Mouse (Mus musculus): ENCODE results near the gene Tns4. TPM values are rescaled to one million over a fixed set of nuclear protein-coding genes. Genes with fewer than 3 reads are reported as not detected.

Tns4 gene
- total and polyA plus RNA-seq, 3 experiments, result 0.03 TPM; not detected in 2

DNA sequence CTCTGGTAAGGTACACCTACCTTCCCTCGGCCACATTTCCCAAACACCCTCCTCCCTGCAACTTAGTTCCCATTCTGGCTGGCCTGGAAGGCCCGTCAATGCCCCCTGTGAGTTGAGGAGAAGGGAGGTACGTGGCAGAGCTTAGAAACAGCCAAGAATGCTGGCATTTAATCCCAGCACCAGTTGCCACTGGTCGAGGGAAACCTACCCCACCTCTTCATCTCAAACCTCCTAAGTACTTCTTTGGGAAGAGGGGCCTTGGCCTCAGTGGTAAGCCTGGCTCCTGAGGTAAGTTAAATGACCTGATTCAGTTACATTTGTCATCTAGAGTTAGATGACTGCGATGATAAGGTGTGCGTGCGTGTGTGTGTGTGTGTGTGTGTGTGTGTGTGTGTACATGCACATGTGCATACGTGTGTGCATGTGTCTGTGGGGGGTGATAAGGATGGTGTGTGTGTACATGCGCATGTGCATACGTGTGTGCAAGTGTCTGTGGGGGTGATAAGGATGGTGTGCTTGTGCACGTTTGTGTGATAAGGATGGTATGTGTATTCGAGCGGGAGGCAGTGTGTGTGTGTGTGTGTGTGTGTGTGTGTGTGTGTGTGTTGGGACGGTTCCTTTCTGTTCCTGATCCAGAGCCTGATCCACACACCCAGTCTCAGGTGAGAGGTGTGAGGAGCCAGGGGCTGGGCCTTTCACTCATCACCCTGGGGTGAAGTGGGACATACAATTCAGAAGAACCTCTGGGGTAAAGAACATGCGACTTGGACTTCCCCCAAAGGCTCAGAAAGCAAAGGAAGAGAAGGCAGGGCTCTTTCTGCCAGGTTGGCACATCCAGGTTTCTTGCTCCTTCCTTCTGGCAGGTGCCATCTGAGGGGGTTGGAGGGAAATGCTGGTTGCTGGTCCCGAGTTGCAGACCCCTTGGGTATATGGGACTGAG is 47.0 kb downstream of the Tns4 start (continued):
- TF ChIP-seq POLR2AphosphoS5 (IDR thresholded peaks at IDR 0.05; ENCODE audit: borderline replicate concordance, low read depth, low read length) (peak; percentile 100), USF2 (IDR thresholded peaks at IDR 0.05; ENCODE audit: borderline replicate concordance in 1 of 2, insufficient read depth in 1 of 2, low read depth in 1 of 2, low read length in 2 of 2) (no peak), E2F4 (IDR thresholded peaks at IDR 0.05; ENCODE audit: borderline replicate concordance, low read depth, low read length) (no peak)

DNA sequence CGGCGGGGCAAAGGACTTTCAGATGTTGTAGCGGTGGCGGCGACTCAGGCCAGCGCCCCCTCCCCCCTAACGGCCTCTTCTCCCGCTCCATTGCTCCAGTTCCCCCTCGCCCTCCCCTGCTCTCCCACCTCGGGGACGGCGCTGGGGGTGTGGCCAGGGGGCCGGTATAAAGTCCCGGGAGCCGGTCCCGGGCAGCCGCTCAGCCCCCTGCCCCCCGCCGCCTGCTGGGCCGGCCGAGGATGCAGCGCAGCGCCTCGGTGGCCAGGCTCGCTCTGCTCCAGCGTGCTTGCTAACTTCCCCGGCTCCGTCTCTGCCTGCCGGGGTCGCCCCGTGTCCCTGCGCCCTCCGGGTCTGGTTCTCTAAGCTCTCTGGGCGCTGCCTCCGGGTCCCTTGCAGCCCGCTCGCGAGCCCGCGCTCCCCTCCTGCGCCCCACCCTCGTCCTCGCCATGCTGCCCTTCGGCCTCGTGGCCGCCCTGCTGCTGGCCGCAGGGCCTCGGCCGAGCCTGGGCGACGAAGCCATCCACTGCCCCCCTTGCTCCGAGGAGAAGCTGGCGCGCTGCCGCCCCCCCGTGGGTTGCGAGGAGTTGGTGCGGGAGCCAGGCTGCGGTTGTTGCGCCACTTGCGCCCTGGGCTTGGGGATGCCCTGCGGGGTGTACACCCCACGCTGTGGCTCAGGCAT is 47.9 kb downstream of the Tns4 start, which contains the start of gene Igfbp4:
Gene Igfbp4 (plus strand): TSS at position 194 of the 679 bp plus-strand sequence.
- Histone ChIP-seq H3K9me3 (replicated peaks; ENCODE audit: insufficient read depth, low read length) (no peaks in the 10 kb centered on the region), H3K4me1 (ENCODE audit: control insufficient read depth in 1 of 2, insufficient read depth in 2 of 2, low read length in 2 of 2) (peaks cover 3 to 14% of the 10 kb centered on the region in 2 experiments; a peak in 3 of 4 replicates), H3K27ac (ENCODE audit: control insufficient read depth, low read depth, low read length) (peak within 1 kb of the TSS; percentile 87), H3K79me2 (ENCODE audit: control insufficient read depth, insufficient read depth, low read length, poor library complexity) (peaks cover 9% of the 10 kb centered on the region), H3K9ac (ENCODE audit: control insufficient read depth, low read depth, low read length, poor library complexity, severe bottlenecking) (peak within 1 kb of the TSS; percentile 76), H3K4me3 (ENCODE audit: control insufficient read depth in 1 of 2, insufficient read depth in 1 of 2, low read depth in 2 of 2, low read length in 2 of 2) (peak within 1 kb of the TSS; percentile 63 to 65), H3K27me3 (ENCODE audit: control insufficient read depth in 1 of 2, insufficient read depth in 2 of 2, low read length in 2 of 2) (no peaks in the 10 kb centered on the region), H3K36me3 (ENCODE audit: control insufficient read depth in 1 of 2, insufficient read depth in 2 of 2, low read length in 2 of 2) (peaks cover 0 to 4% of the 10 kb centered on the region in 2 experiments; a peak in 2 of 4 replicates)
- DNase-seq (ENCODE audit: low read depth, low spot score), result peak; percentile 78
- TF ChIP-seq CHD1 (IDR thresholded peaks at IDR 0.05; ENCODE audit: low read depth, low read length) (peak; percentile 70; the same call in 1 of the 2 replicates), RCOR1 (IDR thresholded peaks at IDR 0.05; ENCODE audit: low read depth, low read length) (no peak), ZNF384 (IDR thresholded peaks at IDR 0.05; ENCODE audit: low read depth, low read length) (no peak), ZMIZ1 (IDR thresholded peaks at IDR 0.05; ENCODE audit: low read depth, low read length) (peak; percentile 82), USF2 (IDR thresholded peaks at IDR 0.05; ENCODE audit: borderline replicate concordance in 1 of 2, insufficient read depth in 1 of 2, low read depth in 1 of 2, low read length in 2 of 2) (no peak), MAZ (IDR thresholded peaks at IDR 0.05; ENCODE audit: low read depth, low read length) (peak; percentile 42), POLR2A (IDR thresholded peaks at IDR 0.05; ENCODE audit: control insufficient read depth in 1 of 2, insufficient read depth in 1 of 2, low read depth in 1 of 2, low read length in 2 of 2, poor library complexity in 1 of 2) (peak; percentile 43 to 69; a peak in 3 of 4 replicates), TBP (IDR thresholded peaks at IDR 0.05; ENCODE audit: low read depth, low read length) (no peak), GATA1 (IDR thresholded peaks at IDR 0.05; ENCODE audit: low read depth, low read length) (no peak), ELF1 (IDR thresholded peaks at IDR 0.05; ENCODE audit: low read depth, low read length) (no peak), MAX (IDR thresholded peaks at IDR 0.05; ENCODE audit: low read length) (peak; percentile 68), KAT2A (conservative IDR thresholded peaks at IDR 0.05; ENCODE audit: low read depth, low read length) (no peak), RAD21 (IDR thresholded peaks at IDR 0.05; ENCODE audit: low read depth, low read length) (no peak), CTCF (IDR thresholded peaks at IDR 0.05 in 2 of 3, conservative IDR thresholded peaks at IDR 0.05 in 1 of 3; ENCODE audit: control insufficient read depth in 1 of 3, insufficient read depth in 1 of 3, low read depth in 2 of 3, low read length in 3 of 3, poor library complexity in 1 of 3, severe bottlenecking in 1 of 3) (peak in 1 of 3 experiments; percentile 22; a peak in 1 of 6 replicates), NELFE (IDR thresholded peaks at IDR 0.05; ENCODE audit: low read depth, low read length) (peak; percentile 60; the same call in 1 of the 2 replicates), MXI1 (IDR thresholded peaks at IDR 0.05; ENCODE audit: low read depth, low read length) (peak; percentile 43), TCF12 (IDR thresholded peaks at IDR 0.05; ENCODE audit: low read depth, low read length) (no peak), MYC (IDR thresholded peaks at IDR 0.05; ENCODE audit: low read depth, low read length) (peak; percentile 17; the same call in 1 of the 2 replicates), SIN3A (IDR thresholded peaks at IDR 0.05; ENCODE audit: low read length) (no peak; the same call in 1 of the 2 replicates), BHLHE40 (IDR thresholded peaks at IDR 0.05; ENCODE audit: borderline replicate concordance, low read depth, low read length) (no peak), SMC3 (IDR thresholded peaks at IDR 0.05; ENCODE audit: low read depth, low read length) (peak; percentile 2), HCFC1 (IDR thresholded peaks at IDR 0.05; ENCODE audit: low read depth, low read length) (peak; percentile 44; the same call in 1 of the 2 replicates)
